Mouse (Mus musculus): ENCODE data around the gene Ttc28.

DNA sequence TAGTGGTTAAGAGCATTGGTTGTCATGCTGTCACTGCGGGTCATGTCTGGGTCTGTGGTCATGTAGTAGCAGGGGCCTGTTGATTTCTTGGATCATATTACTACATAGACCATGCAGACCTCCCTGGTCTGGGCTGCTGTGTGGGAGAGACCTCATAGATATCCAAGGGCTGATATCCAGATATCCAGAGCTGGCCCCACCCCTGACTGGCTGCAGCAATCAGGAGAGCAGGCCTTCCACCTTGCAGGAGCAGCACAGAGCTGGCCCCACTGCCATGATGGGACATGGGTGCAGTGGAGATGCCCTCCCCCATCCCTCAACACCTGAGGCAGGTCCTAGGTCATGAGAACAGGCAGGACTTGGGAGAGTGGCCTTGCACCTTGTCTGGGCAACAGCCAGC lies 4.3 kb upstream of the Ttc28 start:
- TF ChIP-seq CTCF (IDR thresholded peaks at IDR 0.05) (no peak), EP300 (IDR thresholded peaks at IDR 0.05) (no peak)

Measured in lung, postnatal 0 days (tissue).